Mouse (Mus musculus) neural tube, embryonic 15.5 days (tissue): ENCODE measurements at regions not wholly inside any gene's neighbourhood (a gene's known extent, or its start where the extent isn't known, plus 50 kb on each side); places are given as distances from the start of the nearest gene placed in this dataset.

ENCODE experiments used
- ATAC-seq: fragments of 200-750 bp; cut with Nextera tagmentation; 2 replicates; pipeline ENCODE4 v1.8.0; 2017; ENCODE audit warnings: mild to moderate bottlenecking, moderate TSS enrichment, moderate library complexity; ENCODE audit not compliant: low FRiP score
- H3K27ac ChIP-seq: fragments of 300-500 bp; sonication (generic); replicated peaks from 2 replicates; pipeline ENCODE4 v1.5.1; 2015; ENCODE audit warnings: mild to moderate bottlenecking, inconsistent platforms
- H3K27me3 ChIP-seq: fragments of 300-500 bp; sonication (generic); replicated peaks from 2 replicates; pipeline ENCODE4 v1.6.1; 2015; ENCODE audit warnings: inconsistent platforms
- H3K36me3 ChIP-seq: fragments of 300-500 bp; sonication (generic); 2 replicates; pipeline ENCODE4 v1.6.1; 2015; ENCODE audit warnings: inconsistent platforms
- H3K4me1 ChIP-seq: fragments of 300-500 bp; sonication (generic); 2 replicates; pipeline ENCODE4 v1.6.1; 2015; ENCODE audit warnings: inconsistent platforms
- H3K4me2 ChIP-seq: fragments of 300-500 bp; sonication (generic); 2 replicates; pipeline ENCODE4 v1.6.1; 2015; ENCODE audit warnings: inconsistent platforms, mild to moderate bottlenecking, moderate library complexity
- H3K4me3 ChIP-seq: fragments of 300-500 bp; sonication (generic); replicated peaks from 2 replicates; pipeline ENCODE4 v1.5.1; 2015; ENCODE audit warnings: mild to moderate bottlenecking, inconsistent platforms
- H3K9ac ChIP-seq: fragments of 300-500 bp; sonication (generic); replicated peaks from 2 replicates; pipeline ENCODE4 v1.6.1; 2015; ENCODE audit warnings: mild to moderate bottlenecking, inconsistent platforms
- H3K9me3 ChIP-seq: fragments of 300-500 bp; sonication (generic); replicated peaks from 2 replicates; pipeline ENCODE4 v1.6.1; 2016; ENCODE audit warnings: inconsistent platforms
- WGBS: fragments of 180-500 bp; shearing (Covaris S2); methylation state at CpG from one replicate; pipeline ENCODE4 v1.1.7; 2015; ENCODE audit warnings: mixed read lengths; 5-methylcytosine and 5-hydroxymethylcytosine counted together

DNA sequence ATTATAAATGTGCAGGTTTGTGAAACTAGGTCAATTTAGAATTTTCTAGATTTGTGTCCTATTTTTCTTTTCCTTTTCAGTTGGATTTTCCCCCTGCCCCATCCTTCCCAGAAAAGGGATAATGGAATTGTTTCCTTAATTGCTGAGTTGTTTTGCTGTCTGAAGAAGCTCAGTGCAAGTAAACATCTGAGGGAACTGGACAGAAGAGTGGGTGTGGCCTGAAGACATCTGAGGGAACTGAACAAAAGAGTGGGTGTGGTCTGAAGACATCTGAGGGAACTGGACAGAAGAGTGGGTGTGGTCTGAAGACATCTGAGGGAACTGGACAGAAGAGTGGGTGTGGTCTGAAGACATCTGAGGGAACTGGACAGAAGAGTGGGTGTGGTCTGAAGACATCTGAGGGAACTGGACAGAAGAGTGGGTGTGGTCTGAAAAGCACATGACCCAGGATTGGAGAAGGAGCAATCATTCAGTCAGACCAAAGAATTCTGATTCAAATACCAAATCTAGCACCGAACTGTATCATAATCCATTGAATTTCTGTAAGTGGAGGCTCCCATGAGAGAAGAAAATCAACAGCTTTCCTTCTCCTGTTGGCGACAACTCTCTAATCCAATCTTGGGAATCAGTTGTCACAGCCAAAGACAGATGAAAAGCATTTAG, 1479.8 kb downstream of the 4930444P10Rik start:
- H3K9me3 ChIP-seq, result no peaks in the 10 kb centered on the region
- H3K9ac ChIP-seq, result no peak overlapping the region
- H3K4me2 ChIP-seq, result no peak overlapping the region
- H3K36me3 ChIP-seq, result no peaks in the 10 kb centered on the region
- no peaks in the 10 kb centered on the region for H3K27me3 ChIP-seq
- WGBS, result 94% methylated on average over 2 of the region's 2 CpGs
- no peaks in the 10 kb centered on the region for H3K4me1 ChIP-seq
- ATAC-seq, result no peak
- no peak overlapping the region for H3K27ac ChIP-seq
- H3K4me3 ChIP-seq, result no peak overlapping the region

DNA sequence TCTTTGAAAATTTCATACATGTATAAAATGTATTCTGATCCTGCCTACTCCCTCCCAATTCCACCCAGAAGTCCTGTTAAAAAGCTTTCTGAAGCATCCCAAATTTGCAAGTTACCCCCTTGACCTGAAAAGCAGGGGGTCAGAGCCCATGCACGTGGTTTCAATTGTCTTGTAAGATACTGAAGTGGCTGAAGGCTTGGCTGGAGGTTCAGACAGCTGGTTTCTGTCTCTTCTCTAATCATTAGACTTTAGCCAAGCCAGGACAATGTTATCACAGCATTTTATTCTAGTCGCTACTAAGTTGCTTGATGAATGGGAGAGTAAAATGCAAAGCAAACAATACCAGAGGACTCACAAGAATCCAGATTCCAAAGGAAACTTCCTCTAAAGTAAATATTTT, 1484.1 kb downstream of the 4930444P10Rik start:
- Histone ChIP-seq H3K9ac (no peak overlapping the region), H3K27me3 (no peaks in the 10 kb centered on the region), H3K9me3 (no peaks in the 10 kb centered on the region), H3K27ac (no peak overlapping the region), H3K4me2 (no peak overlapping the region), H3K4me3 (no peak overlapping the region), H3K4me1 (no peaks in the 10 kb centered on the region), H3K36me3 (no peaks in the 10 kb centered on the region)
- ATAC-seq, result no peak
- 42% methylated on average over 2 of the region's 2 CpGs for WGBS

DNA sequence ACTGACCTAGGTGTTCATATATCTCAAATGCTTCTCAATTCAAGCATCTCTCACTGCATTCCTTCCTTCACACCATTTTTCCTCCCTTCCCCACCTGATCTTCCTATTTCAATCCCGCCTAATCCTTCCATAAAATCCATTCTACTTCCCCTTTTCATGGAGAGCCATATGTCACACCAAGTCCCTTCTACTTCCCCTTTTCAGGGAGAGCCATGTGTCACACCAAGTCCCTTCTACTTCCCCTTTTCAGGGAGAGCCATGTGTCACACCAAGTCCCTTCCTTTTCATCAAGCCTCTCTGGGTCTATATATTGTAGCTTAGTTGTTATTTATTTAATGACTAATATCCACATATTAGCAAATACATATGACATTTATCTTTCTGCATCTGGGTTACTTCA, 1497.2 kb downstream of the 4930444P10Rik start:
- 76% methylated on average over 1 of the region's 1 CpGs for WGBS
- Histone ChIP-seq H3K36me3 (no peaks in the 10 kb centered on the region), H3K4me2 (no peak overlapping the region), H3K9me3 (no peaks in the 10 kb centered on the region), H3K4me3 (no peak overlapping the region), H3K27me3 (no peaks in the 10 kb centered on the region), H3K4me1 (no peaks in the 10 kb centered on the region), H3K27ac (no peak overlapping the region), H3K9ac (no peak overlapping the region)
- no peak for ATAC-seq

DNA sequence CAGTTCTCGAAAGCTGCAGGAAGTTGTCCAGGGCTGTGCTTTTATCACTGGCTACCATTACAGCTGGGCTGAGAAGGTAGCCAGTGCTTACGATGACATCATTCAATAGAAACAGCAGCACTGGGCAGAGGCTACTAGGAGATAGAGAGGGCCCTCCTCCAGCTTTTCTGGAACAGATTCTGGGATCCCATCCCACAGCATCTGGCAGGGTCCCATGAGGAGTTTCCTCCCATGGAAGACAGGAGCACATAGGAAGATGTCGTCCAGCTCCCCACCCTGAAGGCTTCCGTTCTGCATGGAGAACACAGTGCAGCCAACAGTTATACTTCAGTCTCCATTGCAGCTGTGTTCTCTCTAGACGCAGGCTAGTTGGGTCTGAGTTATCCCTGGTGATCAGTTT, 1503.2 kb downstream of the 4930444P10Rik start:
- no peaks in the 10 kb centered on the region for H3K9me3 ChIP-seq
- no peak overlapping the region for H3K4me3 ChIP-seq
- no peak for ATAC-seq
- no peak overlapping the region for H3K9ac ChIP-seq
- no peaks in the 10 kb centered on the region for H3K36me3 ChIP-seq
- H3K4me1 ChIP-seq, result no peaks in the 10 kb centered on the region
- WGBS, result 87% methylated on average over 5 of the region's 5 CpGs
- H3K4me2 ChIP-seq, result no peak overlapping the region
- no peak overlapping the region for H3K27ac ChIP-seq
- H3K27me3 ChIP-seq, result no peaks in the 10 kb centered on the region

DNA sequence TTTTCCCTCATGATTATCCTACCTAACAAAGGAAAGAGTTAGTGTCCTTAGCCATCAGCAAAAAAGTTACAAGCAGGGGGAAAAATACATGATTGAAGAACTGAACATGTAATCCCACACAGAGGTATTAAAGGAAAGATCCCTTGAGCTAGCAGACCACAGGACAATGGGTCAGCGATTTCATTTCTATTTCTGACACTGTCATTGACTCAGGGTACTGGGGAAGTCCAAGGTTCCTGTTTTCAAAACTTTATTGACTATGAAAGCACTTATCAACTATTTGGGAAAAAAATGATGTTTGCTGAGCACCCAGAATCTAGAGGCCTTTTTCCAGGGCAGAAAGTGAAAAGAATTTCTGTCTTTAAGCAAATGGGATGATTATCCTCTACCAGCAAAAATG, 1513.7 kb downstream of the 4930444P10Rik start:
- H3K4me2 ChIP-seq, result no peak overlapping the region
- H3K4me1 ChIP-seq, result no peaks in the 10 kb centered on the region
- no peak overlapping the region for H3K27ac ChIP-seq
- no peak overlapping the region for H3K9ac ChIP-seq
- H3K36me3 ChIP-seq, result no peaks in the 10 kb centered on the region
- no peak for ATAC-seq
- H3K4me3 ChIP-seq, result no peak overlapping the region
- H3K9me3 ChIP-seq, result no peaks in the 10 kb centered on the region
- 81% methylated on average over 1 of the region's 1 CpGs for WGBS
- peaks cover 5% of the 10 kb centered on the region; the same call in 1 of the 2 replicates for H3K27me3 ChIP-seq

DNA sequence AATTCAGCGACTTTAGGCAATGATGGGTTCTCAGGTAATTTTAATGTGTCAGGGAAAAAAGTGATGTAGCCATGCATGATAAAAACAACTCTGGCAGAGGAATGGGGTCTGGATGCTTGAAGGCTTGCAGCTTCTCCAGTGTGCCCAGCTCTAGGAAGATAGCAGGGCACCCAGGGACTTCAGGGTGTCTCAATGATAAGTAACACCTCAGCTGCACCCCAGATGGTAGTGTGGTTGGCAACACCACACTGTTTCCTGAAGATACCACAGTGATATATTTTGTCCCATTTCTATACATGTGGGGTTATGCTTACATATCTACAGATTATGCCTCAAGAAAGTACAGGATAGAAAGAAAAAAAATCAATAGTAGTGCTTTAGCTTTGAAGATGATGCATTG, 1516.9 kb downstream of the 4930444P10Rik start:
- no peaks in the 10 kb centered on the region for H3K4me1 ChIP-seq
- H3K27me3 ChIP-seq, result peaks cover 11% of the 10 kb centered on the region; the same call in 1 of the 2 replicates
- no peaks in the 10 kb centered on the region for H3K36me3 ChIP-seq
- H3K9ac ChIP-seq, result no peak overlapping the region
- no peak for ATAC-seq
- no peak overlapping the region for H3K4me3 ChIP-seq
- H3K4me2 ChIP-seq, result no peak overlapping the region
- 92% methylated on average over 1 of the region's 1 CpGs for WGBS
- no peaks in the 10 kb centered on the region for H3K9me3 ChIP-seq
- no peak overlapping the region for H3K27ac ChIP-seq

DNA sequence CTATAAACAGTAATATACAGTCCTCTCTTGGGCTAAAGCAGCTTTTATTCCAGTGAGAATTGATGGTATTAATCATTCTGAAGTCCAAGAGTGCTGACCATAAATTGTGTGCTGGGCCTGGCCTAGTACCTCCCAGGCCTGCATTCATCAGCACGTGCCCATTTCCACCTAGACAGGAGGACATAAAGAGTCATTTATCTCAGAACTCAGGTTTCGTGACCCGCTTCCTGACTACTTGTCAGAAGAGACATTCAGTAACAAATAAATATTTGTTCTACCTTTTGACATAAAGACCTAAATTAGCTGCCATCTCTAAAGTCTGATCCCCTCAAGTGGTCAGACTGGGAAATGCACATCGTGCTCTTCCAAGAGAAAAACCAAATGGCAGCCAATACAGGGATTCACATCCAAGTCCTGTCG, 1522.6 kb downstream of the 4930444P10Rik start:
- Histone ChIP-seq H3K27me3 (0 out of 2 replicates have a peak, but pooled peaks cover 9% of the 10 kb centered on the region), H3K9ac (no peak overlapping the region), H3K9me3 (no peaks in the 10 kb centered on the region), H3K4me3 (no peak overlapping the region), H3K4me2 (no peak overlapping the region), H3K27ac (no peak overlapping the region), H3K36me3 (no peaks in the 10 kb centered on the region), H3K4me1 (no peaks in the 10 kb centered on the region)
- 12% methylated on average over 5 of the region's 5 CpGs for WGBS
- ATAC-seq, result peak; percentile 63; the same call in 1 of the 2 replicates

DNA sequence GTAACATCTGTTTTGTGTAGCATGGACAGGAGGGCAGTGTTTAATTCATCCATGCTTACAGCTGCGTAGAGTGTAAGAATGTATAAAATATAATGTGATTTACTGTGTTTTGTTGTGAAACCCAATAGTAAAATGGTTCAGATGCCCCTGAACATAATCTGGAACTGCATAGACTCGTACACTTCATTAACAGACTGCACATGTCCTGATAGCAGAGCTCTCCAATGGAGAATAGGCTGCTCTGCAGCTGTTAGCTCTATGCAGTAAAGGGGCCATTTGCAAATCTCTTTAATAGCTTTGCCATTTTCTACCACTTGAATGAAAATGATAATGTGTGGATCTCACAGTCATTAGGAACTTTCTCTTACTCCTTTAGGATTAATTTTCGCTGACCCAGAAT, 1523.0 kb downstream of the 4930444P10Rik start:
- Histone ChIP-seq H3K27ac (no peak overlapping the region), H3K9ac (no peak overlapping the region), H3K9me3 (no peaks in the 10 kb centered on the region), H3K4me2 (no peak overlapping the region), H3K27me3 (0 out of 2 replicates have a peak, but pooled peaks cover 9% of the 10 kb centered on the region), H3K4me1 (no peaks in the 10 kb centered on the region), H3K36me3 (no peaks in the 10 kb centered on the region), H3K4me3 (no peak overlapping the region)
- ATAC-seq, result peak; percentile 81; the same call in 1 of the 2 replicates
- WGBS, result 21% methylated on average over 3 of the region's 3 CpGs

DNA sequence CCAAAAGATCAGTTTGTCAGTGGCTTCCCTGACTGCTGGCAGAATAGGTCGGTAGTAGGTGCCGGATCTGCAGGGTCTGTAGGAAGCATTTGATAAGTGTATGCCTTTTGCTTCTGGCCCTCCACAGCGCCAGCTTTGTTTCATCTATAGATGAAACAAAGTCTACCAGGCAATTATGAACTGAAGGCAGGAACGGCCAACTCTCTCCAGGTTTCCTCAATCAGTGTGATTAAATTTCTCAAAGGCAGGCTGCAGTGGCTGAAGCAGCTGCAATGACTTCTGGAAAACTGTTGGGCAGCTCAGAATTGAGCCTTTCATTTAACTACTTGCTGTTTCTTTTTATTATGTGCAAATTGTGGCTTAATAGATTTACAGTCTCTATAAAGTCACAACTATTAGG, 1526.1 kb downstream of the 4930444P10Rik start:
- Histone ChIP-seq H3K9ac (no peak overlapping the region), H3K4me2 (no peak overlapping the region), H3K4me1 (no peaks in the 10 kb centered on the region), H3K36me3 (no peaks in the 10 kb centered on the region), H3K27me3 (0 out of 2 replicates have a peak, but pooled peaks cover 3% of the 10 kb centered on the region), H3K4me3 (no peak overlapping the region), H3K27ac (no peak overlapping the region), H3K9me3 (no peaks in the 10 kb centered on the region)
- no peak for ATAC-seq
- WGBS, result 39% methylated on average over 4 of the region's 4 CpGs

DNA sequence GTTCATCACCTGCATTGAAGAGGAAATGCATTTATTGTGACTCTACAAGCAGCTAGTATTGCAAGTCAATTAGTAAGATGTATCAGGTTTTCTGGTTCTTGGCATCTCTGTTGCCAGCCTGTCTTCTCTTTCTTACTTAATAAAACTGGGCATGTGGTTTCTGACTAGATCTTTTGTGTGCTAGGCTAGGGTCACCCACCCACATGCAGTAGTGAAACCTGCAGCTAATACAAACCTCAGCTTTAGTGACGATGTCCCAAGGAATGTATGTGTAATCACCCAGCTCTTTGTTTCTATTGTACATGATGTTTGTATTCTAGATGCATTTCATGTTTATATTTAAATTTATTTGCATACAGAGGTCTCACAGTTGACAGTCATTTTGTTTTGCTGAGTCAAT, 1526.7 kb downstream of the 4930444P10Rik start:
- 74% methylated on average over 1 of the region's 1 CpGs for WGBS
- Histone ChIP-seq H3K4me1 (no peaks in the 10 kb centered on the region), H3K36me3 (no peaks in the 10 kb centered on the region)

More for the DNA sequence above, 1526.7 kb downstream of the 4930444P10Rik start:
- Histone ChIP-seq H3K9ac (no peak overlapping the region), H3K27ac (no peak overlapping the region), H3K27me3 (0 out of 2 replicates have a peak, but pooled peaks cover 3% of the 10 kb centered on the region), H3K9me3 (no peaks in the 10 kb centered on the region), H3K4me2 (no peak overlapping the region), H3K4me3 (no peak overlapping the region)
- ATAC-seq, result no peak
